Mouse (Mus musculus): ENCODE data around the gene Serpina3b.

Gene Serpina3b

DNA sequence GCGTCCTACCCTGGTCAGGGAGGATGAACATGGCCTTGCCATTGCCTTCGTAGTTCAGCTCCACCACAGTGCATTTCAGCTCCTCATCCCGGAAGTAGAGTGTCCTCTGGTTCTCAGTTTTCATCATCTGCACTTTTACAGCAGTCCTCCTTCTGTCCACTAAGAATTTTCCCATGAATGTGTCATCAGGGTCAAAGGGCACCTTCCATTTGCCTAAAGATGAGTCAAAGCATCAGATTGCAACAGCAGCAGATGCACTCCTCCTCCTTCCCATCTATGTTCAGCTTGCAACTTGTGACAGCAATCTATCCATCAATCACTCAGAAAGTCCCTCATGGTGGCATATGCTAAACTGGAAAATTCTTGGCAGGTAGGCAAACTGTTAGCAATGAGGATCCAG is 47.8 kb downstream of the Serpina3b start:
- DNase-seq (ENCODE audit: low read depth) = no peak

DNA sequence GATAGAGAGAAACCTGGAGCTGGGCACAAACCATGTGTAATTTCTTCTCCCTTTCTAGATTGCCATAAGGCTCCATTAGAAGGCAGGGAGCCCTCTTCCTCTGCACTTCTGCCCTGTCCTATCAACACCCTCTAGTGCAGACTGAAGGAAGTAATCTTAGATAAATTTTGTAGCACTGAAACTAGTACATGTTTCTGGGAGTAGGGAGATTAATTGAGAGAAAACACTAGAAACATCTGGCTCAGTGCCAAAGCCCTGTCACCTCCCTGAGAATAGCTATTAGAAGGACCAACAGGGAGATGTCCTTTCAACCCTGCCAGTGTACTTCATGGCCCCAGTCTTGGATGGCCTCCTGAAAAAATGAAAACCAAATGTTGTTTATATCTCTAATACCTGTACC is 50.8 kb downstream of the Serpina3b start:
- DNase-seq (ENCODE audit: low read depth) = no peak

GRCm38 (mm10) chr12:104178987-104179386 is 51.2 kb downstream of the Serpina3b start:
- DNase-seq (ENCODE audit: low read depth) = no peak

- no peak for DNase-seq (ENCODE audit: low read depth)
Observed at GRCm38 (mm10) chr12:104185046-104185445, 57.2 kb downstream of the Serpina3b start.

- DNase-seq (ENCODE audit: low read depth) = no peak
Observed at GRCm38 (mm10) chr12:104186041-104186581, 58.3 kb downstream of the Serpina3b start.
